Mouse (Mus musculus): ENCODE measurements at regions not wholly inside any gene's neighbourhood (a gene's known extent, or its start where the extent isn't known, plus 50 kb on each side); places are given as distances from the start of the nearest gene placed in this dataset.

DNA sequence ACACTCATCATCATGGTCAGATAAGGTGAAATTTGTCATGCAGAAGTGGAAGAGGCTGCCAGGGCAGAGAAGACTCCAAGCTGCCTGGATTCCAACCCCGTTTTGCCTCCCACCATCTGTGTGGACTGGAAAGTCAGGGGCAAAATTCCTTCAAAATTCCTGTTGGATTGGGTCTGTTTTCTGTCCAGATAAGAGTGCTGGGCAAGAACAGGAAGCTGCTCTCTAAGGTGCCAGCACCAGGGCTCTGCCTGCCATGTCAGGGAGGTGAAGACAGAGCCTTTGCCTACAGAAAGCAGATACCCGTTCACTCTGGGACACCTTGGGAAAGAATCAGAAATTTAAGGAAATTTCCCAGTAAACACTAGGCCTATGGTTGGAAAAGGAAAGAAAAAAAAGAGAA lies 112.5 kb upstream of the Sash1 start:
- DNase-seq (ENCODE audit: low spot score in 2 of 2) = no peak

DNA sequence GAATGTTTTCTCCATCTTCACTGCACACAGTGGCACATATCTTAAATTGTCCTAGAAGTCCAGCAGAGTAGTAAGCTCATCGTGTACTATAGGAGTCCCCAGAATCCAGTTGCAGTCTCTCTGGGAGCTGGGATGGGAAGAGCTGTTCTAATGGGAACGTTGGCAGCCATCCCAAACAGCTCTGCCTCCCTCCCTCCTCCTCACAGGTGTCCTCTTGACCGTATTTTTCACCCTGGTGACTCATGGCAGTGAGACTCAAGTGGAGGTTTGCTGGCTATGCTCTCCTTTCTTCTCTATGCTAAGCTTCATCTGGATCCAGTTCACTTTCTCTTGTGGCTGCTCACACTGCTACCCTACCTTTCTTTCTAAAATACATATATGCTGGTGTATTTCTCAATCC lies 109.2 kb upstream of the Sash1 start:
- no peak for DNase-seq (ENCODE audit: low spot score in 2 of 2)

DNA sequence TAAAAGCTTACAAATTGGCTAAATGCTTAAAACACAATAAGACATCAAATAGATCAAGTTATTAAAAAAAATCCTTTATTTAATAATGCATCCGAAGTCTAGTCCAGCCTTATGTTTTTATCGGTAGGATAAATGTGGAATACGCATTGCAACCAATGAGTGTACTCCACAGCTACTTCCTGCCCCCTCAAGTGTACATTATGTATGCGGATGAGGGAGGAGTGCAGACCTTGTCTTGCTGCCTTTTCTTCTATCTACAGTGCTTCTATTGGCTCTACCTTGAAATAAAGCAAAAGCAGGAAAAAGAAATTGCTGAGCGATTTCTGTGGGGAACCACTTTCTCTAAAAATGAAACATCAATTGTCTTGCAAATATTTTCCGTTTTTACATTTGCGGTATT lies 100.5 kb upstream of the Sash1 start:
- no peak for DNase-seq (ENCODE audit: low spot score in 2 of 2)

DNA sequence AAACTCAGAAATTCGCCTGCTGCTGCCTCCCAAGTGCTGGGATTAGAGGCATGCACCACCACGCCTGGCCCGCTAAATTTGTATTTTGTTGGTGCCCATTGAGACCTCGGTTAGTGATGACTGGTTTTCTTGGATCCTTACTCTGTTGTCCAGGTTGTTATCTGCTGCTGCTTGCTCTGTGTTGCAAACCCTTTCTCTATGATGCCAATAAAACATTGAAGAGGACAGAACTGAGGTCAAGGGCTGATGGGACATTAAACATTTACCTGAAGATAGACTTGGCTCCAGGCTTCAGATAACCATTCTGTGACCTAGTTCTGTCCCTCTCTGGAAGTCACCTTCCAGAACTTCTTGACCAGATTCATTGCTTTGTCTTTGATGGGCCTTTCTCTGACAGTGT lies 97.5 kb upstream of the Sash1 start:
- no peak for DNase-seq (ENCODE audit: low spot score in 2 of 2)

DNA sequence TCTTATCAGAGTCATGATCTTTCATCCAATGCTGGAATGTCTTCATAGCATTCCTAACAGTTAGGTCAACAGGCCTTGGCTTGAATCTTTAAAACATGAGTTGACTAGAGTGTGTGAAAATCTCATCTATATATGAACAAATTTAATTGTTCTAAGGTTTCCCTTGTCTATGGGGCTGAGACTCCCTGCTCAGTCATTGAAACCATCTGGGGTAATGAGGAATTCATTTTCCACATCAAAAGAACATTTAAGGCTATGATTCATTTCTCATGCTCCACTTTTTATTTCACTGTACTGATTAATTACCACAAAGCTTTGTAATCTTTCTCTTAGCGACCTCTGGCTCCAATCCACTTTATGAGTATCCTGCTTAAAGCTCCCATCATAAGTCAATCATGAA lies 94.7 kb upstream of the Sash1 start:
- no peak for DNase-seq (ENCODE audit: low spot score in 2 of 2)

DNA sequence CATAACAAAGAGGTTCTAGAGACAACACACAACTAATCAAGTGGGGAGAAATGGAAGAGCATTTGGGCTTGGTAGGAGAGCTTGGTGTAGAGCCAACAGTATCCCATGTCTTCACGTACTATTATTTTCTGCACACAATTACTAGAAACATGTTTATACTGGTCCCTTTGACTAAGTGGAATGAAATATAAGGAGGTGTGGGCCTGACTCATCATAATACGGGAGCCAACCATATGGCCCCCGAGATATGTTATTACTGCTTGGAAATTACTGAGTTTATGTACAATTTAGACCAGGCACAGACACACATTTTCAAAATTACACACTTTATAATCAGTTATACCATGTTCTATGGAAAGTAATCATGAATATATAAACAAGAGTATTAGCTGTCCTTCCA lies 92.7 kb upstream of the Sash1 start:
- no peak for DNase-seq (ENCODE audit: low spot score in 2 of 2)

DNA sequence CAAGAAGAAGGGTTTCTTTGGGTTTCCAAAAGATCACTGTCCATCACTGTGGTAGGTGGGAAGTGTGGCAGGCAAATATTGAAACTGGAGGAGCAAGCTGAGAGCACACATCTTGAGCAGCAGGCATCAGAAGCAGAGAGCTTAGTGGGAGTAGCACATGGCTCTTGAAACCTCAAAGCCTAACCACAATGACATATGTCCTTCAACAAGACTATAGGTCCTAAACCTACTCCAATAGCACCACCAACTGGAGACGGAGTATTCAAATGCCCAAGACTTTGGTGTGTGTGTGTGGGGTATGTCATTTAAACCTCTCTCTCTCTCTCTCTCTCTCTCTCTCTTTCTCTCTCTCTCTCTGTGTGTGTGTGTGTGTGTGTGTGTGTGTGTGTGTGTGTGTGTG lies 88.1 kb upstream of the Sash1 start:
- DNase-seq (ENCODE audit: low spot score in 2 of 2) = no peak

DNA sequence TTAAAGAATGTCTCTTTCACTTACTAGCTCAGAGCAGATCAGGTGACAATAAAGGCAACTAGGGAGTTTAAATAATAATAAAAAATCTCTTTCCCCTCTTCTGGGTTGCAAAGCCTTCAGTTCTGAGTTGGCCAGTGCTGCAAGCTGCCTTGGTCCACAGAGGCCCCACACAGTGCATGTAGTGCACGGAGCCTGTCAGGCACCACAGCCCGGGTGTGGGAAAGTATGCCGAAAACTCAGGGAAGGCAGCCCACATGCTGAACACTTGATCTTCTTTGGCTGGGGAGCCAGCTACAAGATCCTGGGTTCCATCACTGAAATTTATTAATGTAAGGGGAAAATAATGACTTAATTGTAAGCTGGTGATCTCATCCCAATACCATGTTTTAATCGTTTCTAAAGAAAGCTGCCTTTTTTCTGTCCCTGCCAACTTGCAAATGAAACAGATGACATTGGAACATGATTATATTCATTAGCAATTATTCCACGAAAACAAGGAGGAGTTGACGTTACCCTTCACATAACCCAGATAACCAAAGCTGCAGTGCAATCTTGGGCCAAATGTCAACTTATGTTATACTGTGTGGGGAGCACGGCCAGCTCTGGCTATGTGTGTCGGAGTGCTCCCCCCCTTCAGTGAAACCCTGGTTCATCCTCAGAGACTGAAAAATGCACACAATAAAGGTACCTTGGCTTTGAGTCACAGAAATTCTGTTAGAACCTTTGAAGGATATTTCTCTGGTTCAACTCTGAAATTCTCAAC lies 87.1 kb upstream of the Sash1 start:
- no peak for DNase-seq (ENCODE audit: low spot score in 2 of 2)

DNA sequence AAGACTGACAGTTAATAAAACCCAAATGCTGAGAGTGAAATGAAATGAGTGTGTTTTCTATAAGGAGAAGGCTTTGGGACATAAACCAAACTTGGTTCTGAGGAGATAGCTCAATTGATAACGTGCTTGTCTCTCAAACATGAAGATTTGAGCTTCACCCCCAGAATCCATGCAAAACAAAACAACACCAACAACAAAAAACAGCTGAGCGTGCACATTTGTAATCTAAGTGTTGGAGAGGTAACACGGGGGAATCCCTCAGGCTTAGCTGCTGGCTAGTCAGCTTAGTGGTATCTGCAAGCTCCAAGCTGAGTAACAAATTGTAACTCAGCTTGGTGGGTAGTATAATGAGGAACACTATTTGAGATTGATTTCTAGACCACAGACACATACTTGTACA lies 84.9 kb upstream of the Sash1 start:
- no peak for DNase-seq (ENCODE audit: low spot score in 2 of 2)

DNA sequence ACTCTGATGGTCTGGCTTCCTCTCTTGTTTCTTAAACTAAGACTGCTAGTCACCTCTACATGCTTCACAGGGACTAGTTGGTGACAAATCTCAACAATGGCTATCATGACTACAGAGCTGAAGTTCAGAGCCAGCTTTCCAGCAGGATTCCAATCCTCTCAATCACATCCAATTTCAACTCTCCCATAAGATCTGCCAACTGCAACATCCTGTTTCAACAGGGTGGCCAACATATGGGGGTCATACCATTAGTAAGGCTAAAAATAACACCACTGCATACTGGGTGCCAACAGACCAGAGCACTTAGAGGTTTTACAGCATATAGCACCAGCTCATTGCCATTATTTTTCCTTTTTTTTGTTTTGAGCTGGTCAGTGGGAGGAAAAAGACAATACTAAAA lies 83.7 kb upstream of the Sash1 start:
- no peak for DNase-seq (ENCODE audit: low spot score in 2 of 2)

DNA sequence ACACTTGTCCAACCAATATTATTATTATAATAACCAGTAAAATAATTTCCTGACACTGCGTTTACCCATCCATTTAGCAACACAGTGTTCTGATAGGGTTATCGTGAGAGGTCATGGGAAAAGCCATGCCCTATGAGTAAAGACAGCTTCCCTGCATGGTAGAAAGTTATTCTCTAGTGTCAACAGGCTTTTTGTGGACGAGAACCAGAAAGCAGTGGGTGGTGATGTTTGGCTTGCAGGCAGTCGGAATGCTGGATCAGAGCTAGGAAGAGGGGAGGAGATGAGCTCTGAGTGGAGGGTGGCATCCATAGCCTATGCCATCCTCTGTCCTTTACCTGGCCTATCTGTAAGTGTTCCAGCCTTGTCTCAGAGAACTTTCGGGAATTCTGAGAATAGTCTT lies 83.1 kb upstream of the Sash1 start:
- DNase-seq (ENCODE audit: low spot score in 2 of 2) = no peak

DNA sequence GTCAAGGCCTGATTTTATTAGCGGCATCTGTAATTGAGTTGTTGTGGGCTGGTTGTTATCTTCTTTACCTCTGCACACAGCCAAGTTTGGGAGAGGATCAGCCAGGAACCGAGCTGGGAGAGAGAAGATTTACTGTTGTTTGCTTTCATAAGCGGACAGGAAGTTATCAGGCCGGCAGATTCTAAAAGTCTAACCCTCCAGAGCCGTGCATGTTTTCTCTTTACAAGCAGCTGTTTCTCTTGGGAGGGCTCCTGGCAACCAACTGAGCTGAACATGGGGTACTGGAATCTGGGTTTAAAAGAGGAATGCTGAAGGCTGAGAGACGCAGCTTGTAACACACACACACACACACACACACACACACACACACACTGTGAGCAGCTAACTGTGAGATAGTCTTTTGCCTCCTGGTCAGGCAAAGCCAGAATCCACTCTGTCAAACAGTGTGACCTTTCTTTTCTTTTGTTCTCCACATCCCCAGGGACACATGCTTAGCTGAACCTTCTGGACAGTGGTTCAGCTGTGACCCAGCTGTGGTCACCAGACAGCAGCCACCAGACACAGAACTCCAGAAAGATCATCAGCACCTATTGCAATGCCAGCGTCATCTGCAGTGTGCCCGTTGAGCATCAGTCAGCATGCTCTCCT lies 82.5 kb upstream of the Sash1 start:
- DNase-seq (ENCODE audit: low spot score in 2 of 2) = no peak

DNA sequence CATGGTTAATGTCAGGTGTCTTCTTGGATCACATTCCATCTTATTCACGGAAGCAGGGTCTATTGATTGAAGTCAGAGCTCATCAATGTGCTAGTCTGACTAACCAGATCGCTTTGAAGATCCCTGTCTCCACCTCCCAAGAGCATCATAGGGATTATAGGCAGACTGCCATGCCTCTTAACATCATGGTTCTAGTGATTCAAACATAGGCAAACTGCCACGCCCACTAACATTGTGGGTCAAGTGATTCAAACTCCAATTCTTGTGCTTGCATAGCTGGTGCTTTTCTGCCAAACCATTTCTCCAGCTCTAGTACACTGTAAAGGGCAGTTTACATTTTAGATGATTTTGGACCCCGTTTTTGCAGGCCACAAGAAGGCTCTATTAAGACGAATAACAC lies 77.1 kb upstream of the Sash1 start:
- DNase-seq (ENCODE audit: low spot score in 2 of 2) = no peak

DNA sequence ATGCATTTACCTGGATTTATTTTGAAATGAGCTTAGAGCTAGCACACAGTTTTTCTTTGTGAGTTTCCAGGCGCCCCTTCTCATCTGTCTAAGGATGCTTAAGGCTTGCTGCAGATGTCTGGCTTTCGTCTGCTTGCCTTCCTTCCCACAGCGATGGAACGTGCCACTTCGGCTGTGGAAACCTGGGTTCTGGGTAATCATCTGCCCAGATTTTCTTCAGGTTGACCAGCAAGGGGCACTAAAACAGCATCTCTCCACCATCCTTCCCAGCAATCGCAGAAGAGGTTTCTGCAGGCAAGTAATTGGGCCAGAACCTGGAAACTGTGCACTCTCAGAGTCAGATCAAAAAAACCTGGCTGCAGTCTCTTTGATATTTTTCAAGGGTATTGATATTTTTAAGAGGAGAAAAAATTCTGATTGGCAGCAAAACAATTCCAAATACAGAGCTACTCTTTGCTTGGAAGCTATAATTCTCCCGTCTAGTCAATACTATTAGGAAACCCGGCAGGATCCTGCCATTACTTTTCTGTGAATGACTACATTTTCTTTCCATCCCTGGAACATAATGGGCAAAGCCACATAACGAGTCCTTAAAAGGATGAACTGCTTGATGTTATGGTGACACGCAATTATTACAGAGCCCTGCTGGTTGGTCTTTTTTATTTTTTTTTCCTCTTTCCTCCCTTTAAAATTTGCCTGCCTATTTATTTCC lies 75.2 kb upstream of the Sash1 start:
- no peak for DNase-seq (ENCODE audit: low spot score in 2 of 2)

DNA sequence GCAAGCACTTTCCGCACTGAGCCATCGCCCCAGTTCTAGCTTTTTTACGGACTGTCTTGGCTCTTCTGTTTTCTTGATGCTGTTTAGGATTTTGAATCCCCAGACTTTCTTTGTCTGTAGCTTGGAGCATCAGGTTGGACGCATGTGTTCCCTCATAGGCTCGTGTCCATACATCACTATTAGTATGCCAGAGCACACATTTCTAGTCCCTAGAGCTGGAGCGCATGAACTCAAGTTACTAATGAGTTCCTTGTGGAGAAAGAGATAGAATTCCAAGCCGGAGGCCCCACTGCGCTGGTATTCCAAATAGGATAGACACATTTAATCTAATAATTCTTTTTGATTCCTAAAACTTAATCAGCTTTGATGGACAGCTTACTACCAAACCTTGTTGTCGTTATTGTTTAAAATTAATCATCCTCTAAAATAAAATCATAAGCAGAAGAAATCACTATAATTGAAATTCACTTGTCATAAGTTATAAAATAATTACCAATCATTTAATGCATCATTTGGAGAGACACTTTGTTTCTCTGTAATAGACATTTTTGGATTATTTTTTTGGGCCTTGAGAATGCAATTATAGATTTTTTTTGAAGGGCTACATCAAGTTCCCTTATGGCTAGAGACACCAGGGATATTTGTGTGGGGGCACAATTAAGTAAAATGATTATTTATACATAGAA lies 74.5 kb upstream of the Sash1 start:
- no peak for DNase-seq (ENCODE audit: low spot score in 2 of 2)

DNA sequence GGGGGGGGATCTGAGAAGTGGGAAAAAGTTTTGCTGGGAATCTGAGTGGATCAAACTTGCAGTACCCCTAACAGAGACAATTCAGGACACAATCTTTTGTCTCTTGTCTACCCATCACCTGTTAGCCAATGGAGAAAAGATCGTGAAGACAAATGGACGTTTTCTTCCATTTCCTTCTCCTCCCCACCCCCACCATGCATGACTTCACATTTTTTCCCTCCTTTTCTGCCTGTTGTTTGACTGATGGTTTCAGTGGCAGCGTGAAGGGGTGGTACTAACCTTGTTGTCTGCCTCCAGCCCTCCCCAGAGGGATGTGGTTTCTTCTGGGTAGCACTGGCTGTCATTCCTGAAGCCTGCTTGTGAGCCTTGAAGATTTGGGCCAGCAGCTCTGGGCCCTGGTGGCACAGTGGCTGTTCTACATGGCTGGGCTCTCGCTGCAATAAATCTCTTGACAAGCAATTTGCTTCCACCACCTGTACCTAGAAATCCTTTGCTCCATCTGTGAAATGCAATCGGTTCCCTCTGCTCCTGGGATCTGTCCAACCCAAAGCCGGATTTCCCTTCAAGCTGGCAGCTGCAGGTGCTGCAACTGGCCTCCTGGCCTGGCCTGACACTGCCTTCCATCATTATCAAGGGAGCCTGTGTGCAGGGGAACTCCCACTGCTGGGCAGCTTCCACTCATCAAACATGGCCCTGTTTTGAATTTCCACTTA lies 69.8 kb upstream of the Sash1 start:
- no peak for DNase-seq (ENCODE audit: low spot score in 2 of 2)

DNA sequence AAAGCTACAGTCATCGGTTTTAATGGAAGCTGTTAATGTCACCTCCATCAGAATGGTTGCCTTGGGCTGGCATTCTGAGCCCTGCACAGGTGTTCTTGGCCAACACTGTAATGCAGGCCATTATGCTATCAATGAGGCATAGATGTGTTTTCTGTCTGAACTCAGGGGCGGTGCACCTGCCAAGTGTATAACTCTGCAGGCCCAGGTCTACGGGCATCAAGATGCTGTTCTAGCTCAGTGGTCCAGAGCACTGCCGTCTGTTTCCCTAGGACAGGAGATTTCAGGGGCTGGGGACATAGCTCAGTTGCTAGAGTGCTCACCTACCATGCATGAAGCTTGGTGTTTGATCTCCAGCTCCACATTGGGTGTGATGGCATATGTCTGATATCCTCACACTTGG lies 68.1 kb upstream of the Sash1 start:
- DNase-seq (ENCODE audit: low spot score in 2 of 2) = no peak

DNA sequence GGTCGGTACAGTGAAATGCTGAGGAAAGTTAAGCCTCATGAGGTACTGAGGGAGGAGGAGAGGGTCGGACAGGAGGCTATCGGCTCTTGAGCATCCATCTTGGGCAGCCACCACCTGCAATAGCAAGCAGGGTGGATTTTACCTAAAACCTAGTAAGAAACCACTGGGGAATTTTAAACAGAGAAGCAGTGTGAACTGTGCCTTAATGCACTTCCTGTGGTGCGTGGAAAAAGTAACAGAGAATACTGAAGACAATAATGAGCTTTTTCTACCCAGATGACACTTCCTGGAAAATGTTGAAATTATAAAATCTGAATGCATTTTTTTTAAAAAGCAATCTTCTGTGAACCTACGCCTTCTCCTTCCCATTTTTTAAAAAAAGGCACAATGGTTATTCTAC lies 67.1 kb upstream of the Sash1 start:
- DNase-seq (ENCODE audit: low spot score in 2 of 2) = no peak

DNA sequence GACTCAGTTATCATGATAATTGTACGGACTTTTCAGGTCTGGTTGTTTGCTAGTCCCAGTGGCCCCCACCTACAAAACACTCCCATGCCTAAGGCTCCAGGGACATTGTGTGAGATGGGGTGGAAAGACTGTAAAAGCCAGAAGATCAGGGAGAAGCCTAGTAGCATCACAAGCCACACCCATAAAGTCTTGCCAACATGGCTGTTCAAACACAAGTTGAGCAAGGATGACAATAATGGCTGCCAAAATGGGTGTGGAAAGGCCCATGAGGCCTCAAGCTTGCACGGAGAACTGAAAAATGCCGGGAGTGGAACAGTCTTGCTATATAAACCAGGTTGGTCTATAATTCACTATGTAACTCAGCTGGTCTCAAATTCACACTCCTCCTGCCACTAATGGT lies 66.1 kb upstream of the Sash1 start:
- no peak for DNase-seq (ENCODE audit: low spot score in 2 of 2)

DNA sequence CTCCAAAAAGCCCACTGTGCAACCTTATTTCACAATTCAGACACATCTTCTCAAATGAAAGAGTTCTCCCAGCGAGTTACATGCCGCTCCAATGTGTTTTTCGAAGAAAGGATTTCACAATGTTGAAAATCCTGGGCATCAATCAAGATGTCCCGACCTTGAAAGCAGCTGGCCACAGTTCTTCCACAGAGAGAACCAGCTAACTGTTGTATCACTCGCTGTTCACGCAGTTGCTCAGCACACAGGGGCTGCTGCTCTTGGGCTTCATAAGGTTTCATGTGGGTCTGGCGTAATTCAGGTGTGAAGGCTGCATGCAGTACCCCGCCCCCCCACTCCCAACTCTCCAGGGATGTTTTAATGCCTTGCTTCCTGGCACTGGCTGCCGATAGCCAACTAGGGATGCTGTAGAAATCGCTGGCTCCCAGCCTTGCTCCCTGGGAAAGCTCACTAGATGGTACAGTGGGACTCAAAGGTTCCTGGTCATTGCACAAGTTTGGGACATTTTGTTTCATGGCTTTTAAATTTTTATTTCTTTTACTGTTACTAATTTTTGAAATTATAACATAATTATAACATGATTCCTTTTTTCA lies 65.5 kb upstream of the Sash1 start:
- no peak for DNase-seq (ENCODE audit: low spot score in 2 of 2)

DNA sequence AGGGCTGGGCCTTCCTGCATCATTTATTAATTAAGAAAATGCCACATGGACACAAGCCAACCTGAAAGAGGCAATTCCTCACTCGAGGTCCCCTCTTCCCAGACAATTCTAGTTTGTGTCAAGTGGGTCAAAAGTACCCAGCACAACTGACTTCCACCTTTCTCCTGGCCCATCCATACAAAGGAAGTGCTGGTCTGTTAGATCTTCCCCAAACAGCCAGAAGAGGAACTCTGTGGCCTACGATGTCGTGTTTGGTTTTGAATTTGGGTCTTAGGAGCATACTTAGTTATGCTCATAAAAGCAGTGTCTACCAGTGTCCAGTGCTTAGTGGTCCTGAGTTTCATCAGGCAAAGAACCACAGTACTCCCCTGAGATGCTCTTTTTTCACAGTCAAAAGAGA lies 62.4 kb upstream of the Sash1 start:
- DNase-seq (ENCODE audit: low spot score in 2 of 2) = no peak

Data from spleen, postnatal 14 days (tissue).